Mouse (Mus musculus) right cerebral cortex, postnatal 36 days (tissue): ENCODE results near the gene Cntn5.
"Not testable (repeated sequence)": the region's sequence is repeated elsewhere in the genome, so short reads cannot be mapped to it uniquely, and the experiment has no call there.

Source experiments
- DNase-seq, 2 experiments: peaks; one replicate each; pipeline ENCODE4 v3.0.0; 2022; ENCODE audit warnings: low spot score in 2 of 2, mixed read lengths in 1 of 2

Cntn5 gene

DNA sequence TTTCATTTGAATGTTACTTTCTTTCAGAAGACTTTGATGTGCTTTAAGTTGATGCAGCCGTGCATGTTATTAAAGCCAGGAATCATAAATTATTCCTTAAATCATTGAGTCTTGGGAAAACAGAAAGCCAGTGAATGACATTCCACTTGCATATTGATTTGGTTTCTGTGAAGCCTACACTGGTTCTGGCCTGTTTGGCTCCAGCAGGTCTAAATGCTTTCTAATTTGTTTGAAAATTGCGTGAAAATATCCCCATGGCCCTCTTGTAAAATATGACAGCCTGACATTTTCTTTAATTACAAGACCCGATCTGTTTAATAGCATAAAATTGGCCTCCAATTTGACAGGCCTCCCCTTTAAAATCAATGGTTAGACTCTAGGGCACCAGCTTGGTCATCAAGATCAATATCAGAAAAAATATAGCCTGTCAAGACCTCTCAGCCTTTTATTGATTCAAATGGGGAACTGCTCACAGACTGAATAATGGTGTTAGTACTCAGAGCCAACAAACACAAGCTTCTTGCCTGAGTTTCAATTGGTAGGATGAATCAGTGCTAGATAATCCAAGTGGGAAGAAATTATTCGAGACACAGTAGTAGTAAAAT lies 247.3 kb downstream of the Cntn5 start:
- DNase-seq: no peak

DNA sequence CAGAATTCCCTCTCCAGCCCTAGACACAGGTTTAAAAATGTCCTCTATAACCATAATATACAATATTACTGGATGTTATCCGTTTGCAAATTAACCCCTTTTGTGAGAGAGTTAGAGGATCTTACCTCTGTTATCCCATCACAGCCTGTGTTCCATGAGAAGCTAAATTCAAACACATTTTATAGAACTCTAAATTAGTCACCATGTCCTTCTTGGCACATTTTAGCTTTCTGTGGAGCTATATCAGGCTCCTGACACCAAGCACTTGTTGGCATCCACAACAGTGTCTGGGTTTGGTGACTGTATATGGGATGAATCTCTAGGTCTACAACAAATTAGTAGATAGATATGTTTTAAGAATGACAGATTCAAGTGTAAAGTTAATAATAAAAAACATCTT lies 253.9 kb downstream of the Cntn5 start:
- peak in 1 of 2 experiments; percentile 17 for DNase-seq

DNA sequence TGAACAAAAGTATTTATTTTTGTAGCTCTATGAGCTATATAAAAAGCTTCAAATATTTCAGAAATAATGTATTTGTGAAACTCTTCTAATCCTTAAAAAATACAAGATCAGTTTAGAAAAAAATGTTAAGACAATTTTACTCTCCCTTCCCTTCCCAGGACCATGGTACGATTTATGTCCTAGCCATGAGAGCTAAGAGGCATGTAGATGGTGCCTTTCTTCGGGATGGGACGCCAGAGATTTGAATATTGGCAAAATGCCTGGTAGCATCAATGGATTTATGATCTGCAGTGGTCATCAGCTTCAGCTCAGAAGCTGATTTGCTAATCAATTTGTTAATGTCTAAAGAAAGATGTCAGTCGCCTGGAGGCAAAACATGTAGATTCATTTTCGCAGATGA lies 258.6 kb downstream of the Cntn5 start:
- DNase-seq: no peak

DNA sequence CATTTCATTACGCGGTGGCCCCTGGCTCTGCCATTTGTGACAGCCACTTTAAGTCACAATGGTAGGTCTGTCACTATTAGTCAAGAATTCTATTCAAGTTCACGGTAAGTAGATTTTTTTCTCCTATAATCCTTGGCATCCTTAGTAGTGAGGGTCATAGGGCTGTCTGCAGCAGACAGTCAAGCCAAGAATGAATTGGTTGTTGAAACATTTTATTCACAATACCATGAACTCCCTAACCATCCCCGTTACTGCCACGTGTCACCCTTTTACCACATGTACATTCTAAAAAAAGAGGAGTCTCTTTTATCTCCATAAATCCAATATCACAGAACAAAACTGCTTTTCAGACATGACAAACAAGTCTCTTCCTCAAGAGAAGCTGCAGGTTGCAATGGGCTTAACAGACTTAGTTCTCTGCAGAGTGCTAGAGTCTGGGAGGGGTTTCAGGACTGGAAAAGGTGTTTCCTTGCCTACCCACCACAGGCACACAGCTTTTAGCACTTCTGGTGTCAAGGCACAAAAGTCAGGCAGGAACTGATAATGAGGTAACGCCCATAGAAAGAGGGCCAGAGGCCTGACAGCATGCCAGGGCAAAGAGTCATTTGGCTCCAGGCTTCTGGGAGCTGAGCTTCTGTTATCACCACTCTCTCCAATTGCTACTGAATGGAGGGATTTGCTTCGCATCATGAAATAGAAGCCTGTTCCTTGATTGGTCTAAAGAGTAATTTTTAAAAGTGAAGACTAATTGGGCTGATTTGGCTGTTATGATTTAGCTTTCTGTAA lies 259.3 kb downstream of the Cntn5 start:
- DNase-seq: no peak

DNA sequence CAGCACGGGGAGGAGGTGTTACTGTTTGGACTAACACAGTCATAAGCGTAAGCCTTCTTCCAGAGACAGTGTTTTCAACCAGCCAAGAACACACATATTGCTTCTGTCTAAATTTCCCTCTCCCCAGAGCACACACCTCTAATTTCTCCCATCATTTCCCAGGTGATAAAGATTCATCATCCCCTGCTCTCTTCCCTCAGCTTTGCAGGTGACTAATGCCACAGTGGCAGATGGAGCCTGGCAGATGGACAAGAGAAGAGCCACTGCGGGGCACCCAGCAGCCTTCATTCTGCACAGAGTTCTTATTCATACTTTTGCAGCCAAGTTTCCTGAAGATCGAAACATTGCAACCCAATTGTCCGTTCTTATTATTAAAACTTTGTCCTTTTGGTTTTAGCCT lies 286.5 kb downstream of the Cntn5 start:
- no peak for DNase-seq

DNA sequence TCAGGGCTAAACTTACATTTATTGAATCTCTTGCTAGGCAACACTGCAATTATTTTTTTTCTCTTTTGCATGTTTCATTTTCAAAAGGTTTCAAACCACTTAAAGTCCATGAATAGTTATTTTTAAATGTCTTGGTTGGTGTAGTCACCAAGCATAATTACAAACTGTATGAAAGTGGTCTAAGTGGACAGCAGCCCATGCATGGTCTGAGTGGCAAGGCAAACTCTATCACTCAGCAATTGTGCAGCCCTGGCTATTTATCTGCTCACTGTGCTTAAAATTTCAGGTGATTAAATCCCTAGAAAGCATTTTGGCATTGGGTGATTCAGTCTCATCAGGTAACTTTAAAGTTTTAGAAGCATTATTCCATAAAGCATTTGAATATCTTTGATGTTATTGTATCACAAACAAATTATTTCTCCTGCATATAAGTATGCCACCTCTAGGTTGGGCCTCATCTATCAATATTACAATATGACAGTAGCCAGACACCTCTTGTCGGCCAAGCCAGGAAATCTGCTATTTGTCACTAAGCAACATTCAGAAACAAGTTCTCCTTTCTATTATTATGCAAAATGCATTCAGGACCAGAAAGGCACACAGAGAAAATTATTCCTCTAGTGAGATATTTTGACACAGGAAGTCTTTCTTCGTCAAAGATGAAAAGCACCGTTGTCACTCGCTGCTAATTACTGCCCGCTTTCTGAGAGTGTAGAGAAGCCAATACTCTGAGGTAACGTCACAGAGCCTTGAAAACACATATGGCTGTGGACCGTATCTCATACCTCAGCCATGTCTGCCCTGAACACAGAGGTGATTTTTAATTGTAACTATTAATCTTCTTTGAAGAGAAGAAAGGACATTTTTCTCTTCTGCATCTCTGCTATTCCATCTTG lies 329.0 kb downstream of the Cntn5 start:
- no peak for DNase-seq

DNA sequence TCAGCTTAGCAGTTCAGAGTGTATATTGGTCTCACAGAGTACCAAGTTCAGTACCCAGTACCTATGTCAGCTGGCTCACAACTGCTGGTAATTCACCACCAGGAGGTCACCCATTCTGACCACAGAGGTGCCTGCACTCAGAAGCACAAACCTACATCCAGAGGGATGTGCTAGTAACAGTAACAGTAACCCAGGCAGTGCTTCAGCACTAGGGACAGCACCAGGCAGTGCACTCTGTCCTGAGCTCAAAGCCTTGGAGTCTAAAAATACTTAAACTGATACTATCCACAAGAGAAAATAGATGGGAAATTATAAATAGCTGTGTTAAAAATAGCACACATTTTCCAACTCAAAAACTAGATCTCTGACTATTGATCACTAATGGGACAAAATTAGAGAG lies 334.7 kb downstream of the Cntn5 start:
- no peak for DNase-seq

DNA sequence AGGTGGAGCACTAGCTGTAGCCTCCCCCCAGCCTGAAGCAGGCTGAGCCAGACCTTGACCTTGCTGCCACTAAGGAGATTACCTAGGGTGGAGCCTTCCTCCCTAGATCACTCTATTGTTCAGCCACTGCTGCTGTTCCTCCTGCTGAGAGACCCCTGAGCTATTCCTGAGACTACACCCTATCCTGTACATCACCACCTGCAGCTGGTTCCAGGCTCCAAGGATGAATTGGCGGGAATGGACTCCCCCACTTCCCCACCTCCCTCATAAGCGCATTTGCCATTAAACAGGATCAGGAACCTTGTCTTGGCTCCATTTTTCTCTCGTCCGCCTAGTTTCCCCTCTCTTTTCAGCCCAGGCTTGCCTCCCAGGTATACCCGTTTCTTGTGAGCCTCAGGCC lies 363.7 kb downstream of the Cntn5 start:
- not testable (repeated sequence) for DNase-seq

DNA sequence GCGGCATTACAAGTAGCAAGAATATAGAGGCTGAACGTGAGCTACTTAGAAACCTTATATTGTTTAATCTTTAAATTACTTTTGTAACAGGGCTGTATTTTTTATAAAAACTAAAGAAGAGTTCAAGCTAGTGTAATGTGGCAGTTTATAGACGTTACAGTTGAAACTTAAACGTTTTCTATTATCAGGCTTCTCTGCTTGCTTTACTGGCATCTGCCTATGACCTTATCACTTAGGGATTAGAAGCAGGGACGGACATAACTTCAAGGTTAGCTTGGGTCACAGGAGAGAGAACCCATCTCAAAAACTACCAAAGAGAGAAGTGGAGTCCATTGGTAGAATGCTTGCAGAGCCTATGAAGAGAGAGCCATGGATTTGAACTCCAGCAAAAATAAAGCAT lies 372.3 kb downstream of the Cntn5 start:
- DNase-seq: no peak

DNA sequence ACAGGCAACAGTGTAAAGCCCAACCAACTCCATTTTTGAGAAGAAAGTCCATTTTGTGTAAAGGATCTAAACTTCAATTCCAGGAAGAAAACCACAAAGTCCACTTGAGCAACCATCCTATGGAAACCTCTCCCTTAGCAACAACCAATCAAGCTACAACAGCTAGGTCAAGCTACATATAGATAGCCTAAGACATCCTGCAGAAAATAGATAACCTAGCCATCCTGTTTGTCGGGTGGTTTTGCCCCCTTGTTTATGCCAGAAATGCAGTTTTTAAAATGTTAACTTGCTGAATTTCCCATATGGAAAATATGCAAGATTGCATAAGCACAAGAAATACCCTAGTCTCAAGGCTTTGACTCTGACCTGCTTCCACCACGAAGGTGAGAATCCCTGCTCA lies 373.5 kb downstream of the Cntn5 start:
- no peak for DNase-seq

DNA sequence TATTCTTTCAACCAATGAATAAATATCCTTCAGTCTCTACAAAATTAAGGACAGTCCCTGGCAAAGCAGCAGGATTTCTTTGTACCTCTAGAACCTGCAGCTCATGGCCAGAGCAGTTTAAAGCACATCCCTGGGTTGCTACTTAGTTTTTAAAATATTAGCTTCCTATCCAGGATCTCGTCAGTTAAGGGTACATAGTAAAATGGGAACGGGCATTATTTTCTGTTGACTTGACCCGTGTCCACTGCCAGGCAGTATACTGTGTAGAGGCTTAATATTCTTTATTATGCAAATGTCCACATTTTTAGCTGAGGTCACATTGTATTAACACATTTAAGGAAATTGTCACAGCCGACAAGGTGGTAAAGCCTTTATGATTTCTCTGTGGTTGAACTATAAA lies 375.0 kb downstream of the Cntn5 start:
- no peak for DNase-seq

DNA sequence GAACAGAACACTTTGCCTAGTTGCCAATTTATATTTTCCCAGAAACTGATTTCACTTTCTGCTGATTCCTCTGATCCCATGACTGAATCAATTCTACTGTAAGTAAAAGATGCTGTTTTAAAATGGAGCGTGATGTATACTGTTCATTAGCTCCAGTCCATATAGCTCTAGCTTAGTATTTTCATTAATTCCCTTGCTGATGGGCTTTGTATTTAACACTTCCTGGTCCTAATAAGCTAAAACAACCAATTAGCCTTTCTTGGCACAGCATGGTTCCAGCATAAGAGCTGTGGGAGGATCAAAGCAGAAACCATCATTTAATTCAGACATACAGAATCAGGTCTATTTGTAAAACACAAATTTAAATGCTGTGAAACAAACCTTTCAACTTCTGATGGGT lies 375.5 kb downstream of the Cntn5 start:
- DNase-seq: no peak

DNA sequence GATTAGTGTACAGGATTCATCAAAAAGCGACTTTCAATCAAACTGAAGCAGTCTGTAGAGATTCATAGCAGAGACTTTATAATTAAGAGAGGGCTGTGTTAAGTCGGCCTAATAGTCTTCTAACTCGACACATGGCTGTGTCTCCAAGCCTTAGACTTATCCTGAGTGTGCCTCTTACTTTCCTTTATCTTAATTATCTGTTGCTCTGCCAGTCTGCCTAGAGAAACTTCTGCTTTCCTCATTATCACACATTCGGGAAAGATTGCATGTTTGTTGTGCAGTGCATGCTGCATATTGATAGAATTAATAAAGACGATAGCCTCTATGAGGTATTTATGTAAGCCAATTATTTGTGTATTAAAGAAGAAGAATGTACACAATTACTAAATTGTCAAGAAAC lies 375.9 kb downstream of the Cntn5 start:
- DNase-seq: no peak

DNA sequence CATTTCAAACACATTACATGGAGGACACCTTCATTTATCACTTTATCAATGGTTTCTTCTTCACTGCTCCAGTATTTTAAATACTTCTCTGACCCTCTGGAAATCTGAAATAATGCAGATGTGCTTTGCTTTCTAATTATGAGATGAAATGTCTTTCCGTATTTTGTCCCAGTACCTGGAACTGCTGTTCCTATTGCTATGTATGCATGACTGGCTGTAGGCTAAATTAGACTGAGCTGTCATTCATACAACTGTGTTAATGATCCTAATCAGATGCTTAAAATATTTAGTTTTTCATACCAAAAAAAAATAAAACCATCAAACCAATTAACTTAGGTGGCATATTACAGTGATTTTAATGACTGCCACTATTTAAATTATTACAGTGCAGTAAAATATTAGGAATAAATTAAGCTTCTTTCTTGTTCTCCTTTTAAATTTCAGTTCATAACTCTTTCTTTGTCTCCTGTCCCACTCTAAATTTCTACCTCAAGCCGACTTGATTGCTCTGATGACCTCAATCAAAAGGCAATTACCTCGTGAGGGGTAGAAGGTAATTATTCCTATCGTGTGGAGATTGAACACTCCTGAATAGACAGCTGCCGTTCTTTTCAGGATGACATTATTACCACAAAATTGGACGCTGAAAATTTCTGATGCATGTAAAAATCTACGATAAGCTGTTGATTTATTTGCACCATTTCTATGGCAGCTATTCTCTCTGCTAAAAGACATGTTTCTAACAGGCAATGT lies 378.5 kb downstream of the Cntn5 start:
- no peak for DNase-seq

DNA sequence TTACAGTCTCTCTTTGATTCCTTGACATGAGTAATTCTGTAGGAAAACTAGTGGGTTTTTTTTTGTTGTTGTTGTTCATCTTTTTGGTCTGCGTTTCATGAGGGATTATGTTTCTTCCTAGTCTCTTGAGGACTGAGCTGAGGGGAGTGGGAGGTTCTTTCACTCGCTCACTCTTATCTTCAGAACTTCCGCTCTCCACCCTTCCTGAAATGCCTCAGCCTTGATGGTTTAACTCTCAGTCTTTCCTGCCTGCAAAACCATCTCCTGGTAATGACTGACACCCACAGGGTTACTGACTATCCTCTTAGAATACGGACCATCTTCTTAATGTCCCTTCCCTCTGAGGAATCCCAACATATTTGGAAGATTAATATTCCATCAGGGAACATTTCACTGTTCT lies 382.0 kb downstream of the Cntn5 start:
- DNase-seq: no peak

DNA sequence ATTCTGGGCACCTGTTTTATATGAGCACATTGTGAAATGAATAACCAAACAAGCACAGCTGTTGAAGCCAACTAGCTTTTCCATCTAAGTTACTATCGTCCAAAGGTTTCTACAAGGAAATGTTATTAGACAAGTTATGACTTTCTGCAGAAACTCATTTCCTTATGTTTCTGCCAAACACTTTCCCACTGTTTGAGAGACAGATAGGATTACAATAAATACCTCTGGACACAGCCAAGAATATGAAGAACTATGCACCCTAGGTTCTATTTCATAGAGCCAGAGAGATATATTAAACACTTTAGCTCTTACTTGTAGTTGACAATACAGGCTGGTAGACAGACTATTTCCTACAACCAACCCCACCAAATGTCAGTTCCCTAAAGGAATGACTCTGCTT lies 383.5 kb downstream of the Cntn5 start:
- DNase-seq: no peak

DNA sequence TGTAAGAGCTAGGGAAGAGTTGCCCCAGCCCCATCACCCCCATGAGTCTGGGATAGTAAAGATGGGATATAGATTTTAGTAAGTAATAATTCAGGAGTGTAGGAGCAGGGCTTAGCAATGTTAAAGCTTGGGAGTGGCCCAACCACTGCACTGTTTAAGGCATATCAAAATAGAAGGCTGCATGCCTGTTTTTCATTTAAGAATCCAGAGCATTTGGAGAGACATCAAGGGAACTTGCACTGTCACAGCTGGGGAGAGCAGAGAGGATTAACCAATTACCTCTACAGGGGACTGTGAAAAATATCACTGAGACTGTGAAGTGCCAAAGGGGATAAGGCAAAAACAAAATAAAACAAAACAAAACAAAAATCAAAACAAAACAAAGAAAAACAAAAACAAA lies 412.3 kb downstream of the Cntn5 start:
- no peak for DNase-seq

DNA sequence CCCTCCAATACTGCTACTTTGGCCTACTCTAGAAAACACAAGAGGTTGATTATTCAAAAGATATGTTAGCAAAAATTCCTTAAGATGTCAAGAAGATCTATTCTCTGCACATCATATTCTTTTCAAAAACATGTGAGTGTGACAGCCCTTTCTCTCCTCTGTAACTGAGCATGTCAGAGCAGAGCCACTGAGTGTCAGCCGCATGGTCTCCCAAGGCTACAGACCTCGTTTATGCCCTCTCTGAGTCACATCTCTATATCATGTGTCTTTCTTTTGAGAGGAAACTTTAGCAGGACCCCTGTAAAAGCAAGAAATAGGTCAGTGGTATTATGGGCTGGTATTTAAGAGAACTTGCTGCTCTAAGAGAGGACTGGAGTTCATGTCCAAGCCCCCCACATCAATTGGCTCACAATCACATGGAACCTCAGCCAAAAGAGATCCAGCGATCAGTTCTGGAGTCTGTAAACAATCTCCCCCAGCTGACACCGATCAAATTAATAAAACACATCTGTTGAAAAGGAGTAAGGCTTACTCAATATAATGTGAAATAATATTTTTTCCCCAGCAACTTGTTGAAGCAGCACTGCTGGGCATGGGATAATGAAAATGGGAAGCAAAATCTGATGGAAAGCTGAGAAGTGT lies 433.0 kb downstream of the Cntn5 start:
- DNase-seq: no peak

DNA sequence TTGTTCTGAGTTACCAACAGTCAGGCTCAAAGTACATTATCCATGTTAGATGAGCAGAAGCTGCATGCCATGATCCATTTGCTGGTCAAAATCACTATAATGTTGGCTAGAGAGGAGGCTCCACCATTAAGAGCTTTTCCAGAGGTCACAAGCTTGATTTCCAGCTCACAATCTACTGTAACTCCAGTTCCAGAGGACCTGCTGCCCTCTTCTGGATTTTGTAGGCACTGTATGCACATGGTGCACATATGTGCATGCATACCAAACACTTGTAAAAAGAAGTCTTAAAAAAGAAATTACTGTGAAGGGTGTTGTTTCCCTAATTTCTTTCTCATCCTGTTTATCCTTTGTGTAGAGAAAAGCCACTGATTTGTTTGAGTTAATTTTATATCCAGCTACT lies 439.8 kb downstream of the Cntn5 start:
- DNase-seq: no peak

DNA sequence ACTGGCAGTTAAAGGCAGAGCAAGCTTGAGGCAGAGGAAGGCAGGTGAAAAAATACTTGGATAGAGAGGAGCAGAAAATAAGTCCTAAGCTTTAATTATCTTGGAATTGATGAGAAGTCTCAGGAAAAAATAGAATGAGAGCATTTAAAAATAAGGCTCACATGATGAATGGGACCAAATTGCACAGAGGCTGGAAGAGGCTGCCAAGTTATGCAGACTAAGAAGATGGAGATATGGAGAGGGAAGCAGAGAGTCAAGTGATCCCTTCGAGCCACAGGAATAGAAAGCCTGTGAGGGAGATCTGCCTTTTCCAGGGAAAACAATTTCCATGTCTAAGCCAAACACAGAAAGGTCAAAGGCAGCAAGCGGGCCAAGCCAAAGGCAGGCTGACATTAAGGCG lies 446.7 kb downstream of the Cntn5 start:
- peak in 1 of 2 experiments; percentile 9 for DNase-seq

DNA sequence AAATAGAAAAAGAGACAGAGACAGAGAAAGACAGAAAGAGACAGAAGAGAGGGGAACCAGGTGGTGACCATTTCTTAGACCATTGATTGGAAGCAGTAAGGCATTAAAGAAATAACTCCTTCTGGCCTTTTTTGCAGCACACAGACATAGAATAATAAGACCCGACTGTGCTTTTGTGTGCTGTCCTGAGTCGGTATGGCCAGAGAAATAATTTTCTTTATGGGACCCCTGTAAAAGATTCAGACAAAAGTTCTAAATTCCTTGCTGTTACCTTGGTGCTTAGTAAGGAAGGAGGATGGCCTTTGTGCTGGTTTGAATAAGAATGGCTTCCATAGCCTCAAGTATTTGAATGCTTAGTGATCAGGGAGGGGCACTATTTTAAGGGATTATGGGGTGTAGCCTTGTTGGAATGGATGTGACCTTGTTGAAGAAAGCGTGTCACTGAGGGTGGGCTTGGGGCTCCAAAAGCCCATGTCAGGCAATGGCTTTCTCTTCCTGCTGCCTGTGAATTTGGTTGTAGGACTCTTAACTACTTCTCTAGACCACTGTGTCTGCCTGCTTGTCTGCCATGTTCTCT lies 455.5 kb downstream of the Cntn5 start:
- DNase-seq: no peak
